Mouse (Mus musculus) lung, postnatal 0 days (tissue): ENCODE measurements at regions not wholly inside any gene's neighbourhood (a gene's known extent, or its start where the extent isn't known, plus 50 kb on each side); places are given as distances from the start of the nearest gene placed in this dataset.

Source experiments
- ATAC-seq: fragments of 200-750 bp; cut with Nextera tagmentation; 2 replicates; pipeline ENCODE4 v1.8.0; 2017; ENCODE audit warnings: moderate library complexity
- DNase-seq: peaks from one replicate; pipeline ENCODE4 v3.0.0-alpha.2; 2016; ENCODE audit warnings: low spot score
- H3K27ac ChIP-seq: fragments of 300-500 bp; sonication (generic); 2 replicates; pipeline ENCODE4 v1.5.1; 2014; ENCODE audit warnings: antibody characterized with exemption, mild to moderate bottlenecking, low read length, mixed read lengths
- H3K27me3 ChIP-seq: fragments of 300-500 bp; sonication (generic); replicated peaks from 2 replicates; pipeline ENCODE4 v1.6.1; 2014; ENCODE audit warnings: low read length, mixed read lengths; ENCODE audit not compliant: insufficient read depth
- H3K36me3 ChIP-seq: fragments of 300-500 bp; sonication (generic); 2 replicates; pipeline ENCODE4 v1.6.1; 2014; ENCODE audit warnings: low read length, mixed read lengths; ENCODE audit not compliant: insufficient read depth
- H3K4me1 ChIP-seq: fragments of 300-500 bp; sonication (generic); 2 replicates; pipeline ENCODE4 v1.6.1; 2014; ENCODE audit warnings: antibody characterized with exemption, low read depth, low read length, mixed read lengths; ENCODE audit not compliant: insufficient read depth
- H3K4me2 ChIP-seq: fragments of 300-500 bp; sonication (generic); replicated peaks from 2 replicates; pipeline ENCODE4 v1.6.1; 2014; ENCODE audit warnings: low read depth, mild to moderate bottlenecking, low read length, moderate library complexity, mixed read lengths
- H3K4me3 ChIP-seq: fragments of 300-500 bp; sonication (generic); 2 replicates; pipeline ENCODE4 v1.5.1; 2014; ENCODE audit warnings: low read depth, low read length
- H3K9ac ChIP-seq: fragments of 300-500 bp; sonication (generic); replicated peaks from 2 replicates; pipeline ENCODE4 v1.6.1; 2014; ENCODE audit warnings: low read depth, mild to moderate bottlenecking
- H3K9me3 ChIP-seq: fragments of 300-500 bp; sonication (generic); 2 replicates; pipeline ENCODE4 v1.6.1; 2016; ENCODE audit warnings: low read length, mixed read lengths
- CTCF ChIP-seq: IDR thresholded peaks from 2 replicates; pipeline ENCODE4 v1.5.1; 2016; ENCODE audit warnings: antibody characterized with exemption, mild to moderate bottlenecking
- EP300 ChIP-seq: IDR thresholded peaks from 2 replicates; pipeline ENCODE4 v1.6.1; 2016; ENCODE audit warnings: antibody characterized with exemption, mild to moderate bottlenecking, control low read depth
- WGBS: fragments of 180-500 bp; shearing (Covaris S2); extraction: QIAGEN DNeasy Blood & Tissue Kit; methylation state at CpG from one replicate; pipeline ENCODE4 v1.1.7; 2014; 5-methylcytosine and 5-hydroxymethylcytosine counted together

- TF ChIP-seq EP300 (no peak), CTCF (no peak)
- Histone ChIP-seq H3K9ac (no peak overlapping the region), H3K4me3 (no peak overlapping the region), H3K27ac (no peak overlapping the region), H3K36me3 (no peaks in the 10 kb centered on the region), H3K9me3 (no peaks in the 10 kb centered on the region), H3K4me1 (no peaks in the 10 kb centered on the region), H3K4me2 (no peak overlapping the region), H3K27me3 (no peaks in the 10 kb centered on the region)
- 49% methylated on average over 5 of the region's 5 CpGs for WGBS
- peak; percentile 28 for DNase-seq
- ATAC-seq = no peak
Observed at GRCm38 (mm10) chr2:21056450-21057210, 87.9 kb upstream of the Arhgap21 start.

DNA sequence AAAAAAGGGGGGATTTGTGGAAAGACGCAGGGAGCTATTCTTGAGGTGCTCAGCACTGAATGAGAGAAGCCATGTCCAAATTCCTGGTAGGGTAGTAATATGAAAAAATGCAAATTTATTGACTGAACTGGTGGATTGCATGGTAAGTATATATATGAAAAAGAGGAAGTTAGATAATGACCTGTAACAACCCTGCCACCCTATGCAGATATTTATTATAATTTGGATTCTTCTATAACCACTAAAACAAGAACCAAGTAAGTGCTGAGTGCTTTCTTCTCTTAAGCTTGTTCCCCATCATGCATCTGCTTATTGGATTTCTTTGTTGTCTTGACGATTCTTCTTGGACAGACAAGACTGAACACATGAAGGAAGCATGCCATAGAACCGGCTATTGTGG, 86.7 kb upstream of the Arhgap21 start:
- Histone ChIP-seq H3K9me3 (no peaks in the 10 kb centered on the region), H3K36me3 (no peaks in the 10 kb centered on the region), H3K4me2 (no peak overlapping the region), H3K4me1 (no peaks in the 10 kb centered on the region), H3K9ac (no peak overlapping the region), H3K4me3 (no peak overlapping the region), H3K27me3 (no peaks in the 10 kb centered on the region), H3K27ac (no peak overlapping the region)
- ATAC-seq = no peak
- DNase-seq = no peak
- 93% methylated on average over 3 of the region's 3 CpGs for WGBS
- no peak for TF ChIP-seq CTCF
- TF ChIP-seq EP300 = no peak

DNA sequence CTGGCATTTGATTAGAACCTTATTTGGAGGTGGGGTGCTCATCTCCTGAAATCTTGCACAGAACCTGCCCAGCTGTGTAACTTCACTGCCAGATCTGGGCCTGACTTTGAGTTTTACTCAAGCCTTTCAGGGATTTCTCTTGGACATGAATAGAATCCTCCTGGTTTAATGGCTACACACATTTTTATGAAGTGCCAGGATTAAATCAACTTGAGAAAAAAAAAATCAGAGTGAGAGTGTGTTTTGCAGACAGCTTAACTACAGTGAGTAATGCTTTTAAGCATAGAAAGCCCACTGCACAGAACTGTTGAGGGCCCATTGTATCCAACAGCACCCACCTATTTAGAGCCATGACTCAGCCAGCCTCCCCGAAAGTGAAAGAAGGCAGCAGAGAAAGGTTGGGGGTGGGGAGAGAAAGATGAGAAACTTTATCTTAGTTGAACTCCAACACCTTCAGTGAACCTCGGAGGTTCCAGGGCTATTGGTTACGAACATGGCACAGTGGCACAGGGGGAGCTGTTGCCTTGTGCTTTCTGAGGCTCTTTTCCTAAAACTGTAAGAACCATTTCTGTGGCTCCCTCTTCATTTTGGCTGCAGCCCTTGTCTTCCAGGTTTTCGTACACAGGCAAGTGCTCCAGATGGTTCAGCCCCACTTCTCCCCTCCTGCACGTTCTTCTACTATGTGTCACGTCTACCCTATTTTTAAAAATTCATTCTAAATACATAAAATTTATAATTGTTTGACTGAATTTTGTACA, 85.8 kb upstream of the Arhgap21 start:
- ATAC-seq = no peak
- no peaks in the 10 kb centered on the region for H3K27me3 ChIP-seq
- no peaks in the 10 kb centered on the region for H3K9me3 ChIP-seq
- H3K4me1 ChIP-seq = no peaks in the 10 kb centered on the region
- H3K27ac ChIP-seq = no peak overlapping the region
- H3K9ac ChIP-seq = no peak overlapping the region
- 63% methylated on average over 6 of the region's 6 CpGs for WGBS
- no peak for TF ChIP-seq CTCF
- TF ChIP-seq EP300 = no peak
- no peaks in the 10 kb centered on the region for H3K36me3 ChIP-seq
- H3K4me3 ChIP-seq = no peak overlapping the region
- H3K4me2 ChIP-seq = no peak overlapping the region
- DNase-seq = no peak

GRCm38 (mm10) chr2:21053596-21053995, 84.9 kb upstream of the Arhgap21 start:
- Histone ChIP-seq H3K4me2 (no peak overlapping the region), H3K36me3 (no peaks in the 10 kb centered on the region), H3K27me3 (no peaks in the 10 kb centered on the region), H3K9ac (no peak overlapping the region), H3K4me3 (no peak overlapping the region), H3K27ac (no peak overlapping the region), H3K4me1 (no peaks in the 10 kb centered on the region), H3K9me3 (no peaks in the 10 kb centered on the region)
- no peak for TF ChIP-seq EP300
- no peak for TF ChIP-seq CTCF
- DNase-seq (no peak), ATAC-seq (no peak)
- 49% methylated on average over 5 of the region's 5 CpGs for WGBS

GRCm38 (mm10) chr2:21048996-21049395, 80.3 kb upstream of the Arhgap21 start:
- no peak for TF ChIP-seq EP300
- TF ChIP-seq CTCF = no peak
- Histone ChIP-seq H3K27ac (no peak overlapping the region), H3K9ac (no peak overlapping the region), H3K9me3 (no peaks in the 10 kb centered on the region), H3K4me1 (no peaks in the 10 kb centered on the region), H3K4me2 (no peak overlapping the region), H3K4me3 (no peak overlapping the region), H3K36me3 (no peaks in the 10 kb centered on the region), H3K27me3 (no peaks in the 10 kb centered on the region)
- DNase-seq = no peak
- ATAC-seq = no peak
- WGBS = 66% methylated on average over 5 of the region's 5 CpGs

- H3K27ac ChIP-seq = no peak overlapping the region
- no peak for DNase-seq
- 82% methylated on average over 6 of the region's 6 CpGs for WGBS
Observed at GRCm38 (mm10) chr2:21048226-21048625, 79.5 kb upstream of the Arhgap21 start.

More at GRCm38 (mm10) chr2:21048226-21048625, 79.5 kb upstream of the Arhgap21 start:
- no peaks in the 10 kb centered on the region for H3K36me3 ChIP-seq
- TF ChIP-seq EP300 (no peak), CTCF (no peak)
- H3K4me2 ChIP-seq = no peak overlapping the region
- no peak for ATAC-seq
- no peaks in the 10 kb centered on the region for H3K9me3 ChIP-seq
- no peaks in the 10 kb centered on the region for H3K4me1 ChIP-seq
- no peak overlapping the region for H3K4me3 ChIP-seq
- H3K27me3 ChIP-seq = no peaks in the 10 kb centered on the region
- H3K9ac ChIP-seq = no peak overlapping the region
